Mouse (Mus musculus) CH12.LX (cell line): ENCODE results near the gene Cgrrf1. TPM values are rescaled to one million over a fixed set of nuclear protein-coding genes. Genes with fewer than 3 reads are reported as not detected.

Source experiments
- DNase-seq: peaks from one replicate; pipeline ENCODE4 v3.0.0-alpha.2; 2013; ENCODE audit errors: extremely low read depth
- H3K27ac ChIP-seq: 2 replicates; pipeline ENCODE4 v1.5.1; 2012; ENCODE audit warnings: low read depth, mild to moderate bottlenecking, control low read depth, moderate library complexity; ENCODE audit not compliant: insufficient read depth
- H3K27me3 ChIP-seq: replicated peaks from 2 replicates; pipeline ENCODE3; 2012; ENCODE audit warnings: inconsistent platforms
- H3K36me3 ChIP-seq, 2 experiments: replicated peaks in 1 of 2; 2 replicates each; pipeline versions ENCODE3 to v1.6.1; 2012; ENCODE audit warnings: inconsistent platforms in 1 of 2, low read length in 1 of 2, mild to moderate bottlenecking in 1 of 2, mixed read lengths in 1 of 2, moderate library complexity in 1 of 2; ENCODE audit not compliant: control insufficient read depth in 1 of 2, insufficient read depth in 1 of 2
- H3K4me1 ChIP-seq, 2 experiments: 2 replicates each; pipeline ENCODE4 v1.6.1; 2012; ENCODE audit warnings: inconsistent platforms in 1 of 2, moderate library complexity in 1 of 2; ENCODE audit not compliant: insufficient read depth in 2 of 2, control insufficient read depth in 1 of 2
- H3K4me2 ChIP-seq: 2 replicates; pipeline ENCODE4 v1.6.1; 2012; ENCODE audit warnings: low read depth, mild to moderate bottlenecking, control low read depth; ENCODE audit not compliant: poor library complexity, insufficient read depth, severe bottlenecking
- H3K4me3 ChIP-seq, 3 experiments: fragments of 150-350 bp in 1 of 3; sonication (generic) in 1 of 3; replicated peaks in 1 of 3; 2 replicates each; pipeline versions ENCODE3 to v1.5.1; 2011 to 2012; ENCODE audit warnings: low read depth in 2 of 3, low read length in 2 of 3, mild to moderate bottlenecking in 2 of 3, moderate library complexity in 2 of 3, control low read depth in 1 of 3, improper control_type of control experiment in 1 of 3, inconsistent platforms in 1 of 3, mixed read lengths in 1 of 3; ENCODE audit not compliant: poor library complexity in 1 of 3
- H3K79me2 ChIP-seq: replicated peaks from 2 replicates; pipeline ENCODE4 v1.6.1; 2012; ENCODE audit warnings: mild to moderate bottlenecking, moderate library complexity; ENCODE audit not compliant: control insufficient read depth, poor library complexity, insufficient read depth, severe bottlenecking; ENCODE audit errors: extremely low read depth
- H3K9ac ChIP-seq: 2 replicates; pipeline ENCODE4 v1.6.1; 2012; ENCODE audit warnings: low read depth, mild to moderate bottlenecking, control low read depth, moderate library complexity; ENCODE audit not compliant: insufficient read depth
- H3K9me3 ChIP-seq: replicated peaks from 2 replicates; pipeline ENCODE3; 2012; ENCODE audit warnings: low read length, inconsistent platforms, mixed read lengths
- BHLHE40 ChIP-seq: IDR thresholded peaks from 2 replicates; pipeline ENCODE4 v1.6.1; 2011; ENCODE audit warnings: mild to moderate bottlenecking, low read depth, low read length, improper control_type of control experiment
- CHD1 ChIP-seq: IDR thresholded peaks from 2 replicates; pipeline ENCODE4 v1.6.1; 2012; ENCODE audit warnings: low read depth, low read length, improper control_type of control experiment, inconsistent platforms
- CHD2 ChIP-seq: IDR thresholded peaks from 2 replicates; pipeline ENCODE4 v1.6.1; 2011; ENCODE audit warnings: low read length, improper control_type of control experiment
- CTCF ChIP-seq, 2 experiments: IDR thresholded peaks in 1 of 2; conservative IDR thresholded peaks in 1 of 2; 2 replicates each; pipeline ENCODE4 v1.5.1; 2011 to 2012; ENCODE audit warnings: low read depth in 2 of 2, low read length in 2 of 2, improper control_type of control experiment in 1 of 2, inconsistent platforms in 1 of 2, mild to moderate bottlenecking in 1 of 2, moderate library complexity in 1 of 2
- E2F4 ChIP-seq: IDR thresholded peaks from 2 replicates; pipeline ENCODE4 v1.6.1; 2011; ENCODE audit warnings: low read depth, low read length, improper control_type of control experiment; ENCODE audit not compliant: insufficient replicate concordance
- ELF1 ChIP-seq: IDR thresholded peaks from 2 replicates; pipeline ENCODE4 v1.6.1; 2014; ENCODE audit warnings: low read depth, mild to moderate bottlenecking, inconsistent platforms, low read length, improper control_type of control experiment
- EP300 ChIP-seq: IDR thresholded peaks from 2 replicates; pipeline ENCODE4 v1.6.1; 2011; ENCODE audit warnings: low read length, improper control_type of control experiment
- ETS1 ChIP-seq: conservative IDR thresholded peaks from 2 replicates; pipeline ENCODE4 v1.6.1; 2012; ENCODE audit warnings: low read depth, mild to moderate bottlenecking, inconsistent platforms, low read length, improper control_type of control experiment, moderate library complexity
- GABPA ChIP-seq: IDR thresholded peaks from 2 replicates; pipeline ENCODE4 v1.6.1; 2012; ENCODE audit warnings: low read depth, low read length, improper control_type of control experiment, inconsistent platforms; ENCODE audit not compliant: insufficient replicate concordance
- HCFC1 ChIP-seq: IDR thresholded peaks from 2 replicates; pipeline ENCODE4 v1.6.1; 2012; ENCODE audit warnings: low read depth, mild to moderate bottlenecking, inconsistent platforms, low read length, improper control_type of control experiment
- IRF4 ChIP-seq: IDR thresholded peaks from 2 replicates; pipeline ENCODE4 v1.6.1; 2014; ENCODE audit warnings: low read depth, mild to moderate bottlenecking, inconsistent platforms, low read length, improper control_type of control experiment
- JUN ChIP-seq: IDR thresholded peaks from 2 replicates; pipeline ENCODE4 v1.6.1; 2011; ENCODE audit warnings: low read depth, mild to moderate bottlenecking, low read length, improper control_type of control experiment, moderate library complexity; ENCODE audit not compliant: insufficient read depth
- JUND ChIP-seq: conservative IDR thresholded peaks from 2 replicates; pipeline ENCODE4 v1.6.1; 2011; ENCODE audit warnings: low read depth, low read length, improper control_type of control experiment
- KAT2A ChIP-seq: IDR thresholded peaks from 2 replicates; pipeline ENCODE4 v1.6.1; 2012; ENCODE audit warnings: low read length, improper control_type of control experiment, inconsistent platforms; ENCODE audit not compliant: insufficient replicate concordance
- MAFK ChIP-seq: IDR thresholded peaks from 2 replicates; pipeline ENCODE4 v1.6.1; 2011; ENCODE audit warnings: low read length, improper control_type of control experiment; ENCODE audit not compliant: insufficient replicate concordance
- MAX ChIP-seq: IDR thresholded peaks from 2 replicates; pipeline ENCODE4 v1.6.1; 2011; ENCODE audit warnings: low read length, improper control_type of control experiment
- MAZ ChIP-seq: IDR thresholded peaks from 2 replicates; pipeline ENCODE4 v1.6.1; 2012; ENCODE audit warnings: low read depth, mild to moderate bottlenecking, inconsistent platforms, low read length, improper control_type of control experiment, moderate library complexity
- MEF2A ChIP-seq: IDR thresholded peaks from 2 replicates; pipeline ENCODE4 v1.6.1; 2014; ENCODE audit warnings: low read depth, mild to moderate bottlenecking, inconsistent platforms, low read length, improper control_type of control experiment, borderline replicate concordance
- MXI1 ChIP-seq: IDR thresholded peaks from 2 replicates; pipeline ENCODE4 v1.6.1; 2011; ENCODE audit warnings: mild to moderate bottlenecking, low read depth, low read length, improper control_type of control experiment
- MYC ChIP-seq: IDR thresholded peaks from 2 replicates; pipeline ENCODE4 v1.6.1; 2011; ENCODE audit warnings: low read depth, mild to moderate bottlenecking, improper control_type of control experiment, low read length
- NELFE ChIP-seq: IDR thresholded peaks from 2 replicates; pipeline ENCODE4 v1.6.1; 2011; ENCODE audit warnings: low read depth, low read length, improper control_type of control experiment
- NRF1 ChIP-seq: IDR thresholded peaks from 2 replicates; pipeline ENCODE4 v1.6.1; 2014; ENCODE audit warnings: low read depth, mild to moderate bottlenecking, inconsistent platforms, low read length, improper control_type of control experiment, moderate library complexity
- PAX5 ChIP-seq: IDR thresholded peaks from 2 replicates; pipeline ENCODE4 v1.6.1; 2012; ENCODE audit warnings: low read length, inconsistent platforms, mixed read lengths
- POLR2A ChIP-seq: IDR thresholded peaks from 2 replicates; pipeline ENCODE4 v1.6.1; 2011; ENCODE audit warnings: low read depth, mild to moderate bottlenecking, improper control_type of control experiment, low read length
- POLR2AphosphoS2 ChIP-seq: IDR thresholded peaks from 2 replicates; pipeline ENCODE4 v1.6.1; 2011; ENCODE audit warnings: low read depth, low read length, improper control_type of control experiment
- RAD21 ChIP-seq: IDR thresholded peaks from 2 replicates; pipeline ENCODE4 v1.6.1; 2011; ENCODE audit warnings: low read depth, mild to moderate bottlenecking, low read length, improper control_type of control experiment, moderate library complexity
- RCOR1 ChIP-seq: conservative IDR thresholded peaks from 2 replicates; pipeline ENCODE4 v1.6.1; 2012; ENCODE audit warnings: low read depth, mild to moderate bottlenecking, inconsistent platforms, low read length, improper control_type of control experiment
- SIN3A ChIP-seq: IDR thresholded peaks from 2 replicates; pipeline ENCODE4 v1.6.1; 2012; ENCODE audit warnings: low read length, improper control_type of control experiment, inconsistent platforms
- SMC3 ChIP-seq: IDR thresholded peaks from 2 replicates; pipeline ENCODE4 v1.6.1; 2011; ENCODE audit warnings: low read depth, low read length, improper control_type of control experiment
- TBP ChIP-seq: conservative IDR thresholded peaks from 2 replicates; pipeline ENCODE4 v1.6.1; 2011; ENCODE audit warnings: low read depth, low read length, improper control_type of control experiment
- TCF12 ChIP-seq: IDR thresholded peaks from 2 replicates; pipeline ENCODE4 v1.6.1; 2014; ENCODE audit warnings: low read depth, mild to moderate bottlenecking, inconsistent platforms, low read length, improper control_type of control experiment
- UBTF ChIP-seq: IDR thresholded peaks from 2 replicates; pipeline ENCODE4 v1.6.1; 2012; ENCODE audit warnings: low read depth, mild to moderate bottlenecking, inconsistent platforms, low read length, improper control_type of control experiment, moderate library complexity
- USF1 ChIP-seq: IDR thresholded peaks from 2 replicates; pipeline ENCODE4 v1.6.1; 2014; ENCODE audit warnings: low read depth, mild to moderate bottlenecking, inconsistent platforms, low read length, improper control_type of control experiment
- USF2 ChIP-seq: conservative IDR thresholded peaks from 2 replicates; pipeline ENCODE4 v1.6.1; 2011; ENCODE audit warnings: low read depth, low read length, improper control_type of control experiment
- ZC3H11A ChIP-seq: IDR thresholded peaks from 2 replicates; pipeline ENCODE4 v1.6.1; 2012; ENCODE audit warnings: low read depth, mild to moderate bottlenecking, inconsistent platforms, low read length, improper control_type of control experiment
- ZKSCAN1 ChIP-seq: IDR thresholded peaks from 2 replicates; pipeline ENCODE4 v1.6.1; 2012; ENCODE audit warnings: low read depth, inconsistent platforms, low read length, improper control_type of control experiment, borderline replicate concordance
- ZMIZ1 ChIP-seq: IDR thresholded peaks from 2 replicates; pipeline ENCODE4 v1.6.1; 2012; ENCODE audit warnings: low read depth, mild to moderate bottlenecking, inconsistent platforms, low read length, improper control_type of control experiment
- ZNF384 ChIP-seq: IDR thresholded peaks from 2 replicates; pipeline ENCODE4 v1.6.1; 2012; ENCODE audit warnings: low read depth, low read length, improper control_type of control experiment, inconsistent platforms
- dilution Hi-C: fragments of 300-500 bp; cut with MboI; formaldehyde crosslinking; loops from 2 replicates; pipeline ENCODE4 v1.14.3; 2020; ENCODE audit warnings: low sequenced_read_pairs; ENCODE audit not compliant: extremely low pct_unique_long_range_greater_than_20kb, extremely low pct_ligation_motif_present
- in situ Hi-C: fragments of 300-500 bp; cut with MboI; formaldehyde crosslinking; loops from 3 replicates; pipeline ENCODE4 v1.14.3; 2019; ENCODE audit warnings: low sequenced_read_pairs, low pct_ligation_motif_present, low pct_unique_long_range_greater_than_20kb, mixed read lengths
- polyA plus RNA-seq: library from polyadenylated mRNA; unstranded; fragments of >175 nt; gene quantifications from 2 replicates; pipeline ENCODE4 v1.2.1, GENCODE M21; 2012; ENCODE audit warnings: low read depth; ENCODE audit not compliant: insufficient read length
- total RNA-seq, 2 experiments: library from RNA; depleted of rRNA; stranded (reverse); fragments of 300-350 nt in 1 of 2; fragments of >200 nt in 1 of 2; gene quantifications; 2 replicates each; pipeline ENCODE4 v1.2.3; 2012 to 2014

Gene Cgrrf1
- total RNA-seq (2012; rRNA removed) (9.6 and 10.7 TPM in 2 replicates), total RNA-seq (2014; rRNA removed) (17.1 and 19.1 TPM in 2 replicates), polyA plus RNA-seq (9.4 and 13.1 TPM in 2 replicates)

DNA sequence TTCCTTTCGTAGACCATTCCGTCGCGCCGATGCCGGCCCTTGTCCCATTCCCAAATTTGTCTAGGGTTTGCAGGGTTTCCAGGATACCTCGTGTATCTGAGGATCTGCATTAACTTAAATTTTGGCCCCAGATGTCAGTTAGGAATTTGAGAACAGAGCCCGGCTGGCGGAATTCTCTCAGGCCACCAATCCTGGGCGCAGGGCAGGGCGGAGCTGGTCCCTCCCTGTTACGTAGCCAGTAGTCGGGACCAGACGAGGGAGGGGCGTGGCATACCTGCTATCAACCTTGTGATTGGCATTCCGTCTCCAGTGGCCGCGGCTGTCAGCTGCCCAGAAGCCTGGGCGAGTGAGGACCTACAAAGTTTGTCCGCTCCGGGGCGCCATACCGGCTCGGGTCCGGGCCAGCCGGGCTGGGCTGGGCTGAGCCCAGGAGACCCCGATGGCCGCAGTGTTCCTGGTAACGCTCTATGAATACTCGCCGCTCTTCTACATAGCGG, at the start of gene Cgrrf1:
Gene Cgrrf1, plus strand, starts transcription at position 289 of the 497 bp plus-strand sequence.
- peak within 1 kb of the TSS; percentile 98 for H3K9ac ChIP-seq
- in situ Hi-C loops, result no loop called here
- TF ChIP-seq MYC, result 0 out of 2 replicates have a peak, but pooled peaks have one; percentile 9
- no peak for TF ChIP-seq RAD21
- no peak for TF ChIP-seq PAX5
- no peak for TF ChIP-seq RCOR1
- TF ChIP-seq USF2, result no peak
- TF ChIP-seq TCF12, result no peak; the same call in 1 of the 2 replicates
- no peak for TF ChIP-seq BHLHE40
- no peak for TF ChIP-seq ETS1
- peak; percentile 65 for TF ChIP-seq HCFC1
- TF ChIP-seq ZC3H11A, result no peak
- TF ChIP-seq SIN3A, result peak; percentile 66
- TF ChIP-seq ZNF384, result no peak
- TF ChIP-seq JUND, result no peak
- 0 out of 2 replicates have a peak, but pooled peaks have one; percentile 18 for TF ChIP-seq NRF1
- no peak for TF ChIP-seq KAT2A
- 0 out of 2 replicates have a peak, but pooled peaks have one; percentile 2 for TF ChIP-seq MAZ
- TF ChIP-seq E2F4, result no peak
- no peak; the same call in 1 of the 2 replicates for TF ChIP-seq SMC3
- TF ChIP-seq CHD1, result no peak
- TF ChIP-seq ELF1, result peak; percentile 44; the same call in 1 of the 2 replicates
- TF ChIP-seq POLR2A, result peak; percentile 79
- TF ChIP-seq MAFK, result no peak
- no peak; the same call in 1 of the 2 replicates for TF ChIP-seq MEF2A
- TF ChIP-seq ZKSCAN1, result no peak
- no peak for TF ChIP-seq TBP
- no peak for TF ChIP-seq GABPA
- no peak for TF ChIP-seq UBTF
- TF ChIP-seq USF1, result no peak
- TF ChIP-seq CTCF (conservative IDR thresholded peaks at IDR 0.05 in 1 of 2, IDR thresholded peaks at IDR 0.05 in 1 of 2; ENCODE audit: low read depth in 2 of 2, low read length in 2 of 2), result peak in 1 of 2 experiments; percentile 36; a peak in 1 of 4 replicates
- TF ChIP-seq IRF4, result no peak; the same call in 1 of the 2 replicates
- TF ChIP-seq POLR2AphosphoS2, result no peak
- peak; percentile 81; the same call in 1 of the 2 replicates for TF ChIP-seq NELFE
- no peak; the same call in 1 of the 2 replicates for TF ChIP-seq MAX
- TF ChIP-seq CHD2, result no peak
- TF ChIP-seq MXI1, result 0 out of 2 replicates have a peak, but pooled peaks have one; percentile 54
- peak; percentile 73 for TF ChIP-seq ZMIZ1
- no peak for TF ChIP-seq EP300
- no peak for TF ChIP-seq JUN
- TF ChIP-seq, all 38 proteins: peak for 11
- dilution Hi-C loops, result no loop called here
- H3K79me2 ChIP-seq, result peaks cover 5% of the 10 kb centered on the region
- peaks cover 4 to 16% of the 10 kb centered on the region in 2 experiments for H3K36me3 ChIP-seq
- H3K9me3 ChIP-seq, result no peaks in the 10 kb centered on the region
- H3K4me1 ChIP-seq, result peaks cover 8 to 19% of the 10 kb centered on the region in 2 experiments
- no peak within 1 kb of the TSS for H3K27ac ChIP-seq
- H3K4me3 ChIP-seq, result peak within 1 kb of the TSS; percentile 82 to 87 (median 85)
- peaks cover 2% of the 10 kb centered on the region for H3K27me3 ChIP-seq
- DNase-seq, result peak; percentile 96
- peak within 1 kb of the TSS; percentile 97 for H3K4me2 ChIP-seq
